Mouse (Mus musculus) left cerebral cortex, postnatal 10 days (tissue): ENCODE measurements around the gene Gabrb2. TPM values are rescaled to one million over a fixed set of nuclear protein-coding genes. Genes with fewer than 3 reads are reported as not detected.

Source experiments
- DNase-seq, 2 experiments: peaks; one replicate each; pipeline ENCODE4 v3.0.0; 2021 to 2022; ENCODE audit warnings: low spot score in 2 of 2, mixed read lengths in 1 of 2; ENCODE audit errors: extremely low spot score in 1 of 2
- intact Hi-C: fragments of 180-260 bp; cut with DNase I; formaldehyde crosslinking; loops from one replicate; pipeline ENCODE4 v1.15.1; 2025
- total RNA-seq, 2 experiments: library from RNA; stranded (reverse); gene quantifications; 2 replicates each; pipeline ENCODE4 v1.2.3; 2021

Gabrb2 gene
- total RNA-seq, 2 experiments from 2014 or later, result 152 to 163 TPM

DNA sequence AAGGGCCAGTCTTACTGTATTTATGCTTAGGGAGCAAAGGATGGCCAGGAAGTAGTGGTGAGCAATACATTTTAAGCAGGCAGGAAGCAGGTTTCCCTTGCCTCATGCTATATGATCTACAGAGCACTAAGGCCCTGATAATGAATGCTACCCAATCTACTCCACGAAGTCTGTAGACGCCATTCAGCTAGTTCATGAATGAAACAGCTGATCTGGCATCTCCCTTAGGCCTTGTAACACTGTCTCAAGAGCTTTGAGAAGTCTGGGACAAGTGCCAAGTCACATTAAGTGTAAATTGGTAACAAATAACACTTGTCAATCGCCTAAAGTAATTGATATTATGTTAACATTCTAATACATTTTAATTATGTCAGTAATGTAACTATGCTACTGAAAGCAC is 234.6 kb downstream of the Gabrb2 start:
- intact Hi-C loops, result no loop called here
- no peak for DNase-seq

DNA sequence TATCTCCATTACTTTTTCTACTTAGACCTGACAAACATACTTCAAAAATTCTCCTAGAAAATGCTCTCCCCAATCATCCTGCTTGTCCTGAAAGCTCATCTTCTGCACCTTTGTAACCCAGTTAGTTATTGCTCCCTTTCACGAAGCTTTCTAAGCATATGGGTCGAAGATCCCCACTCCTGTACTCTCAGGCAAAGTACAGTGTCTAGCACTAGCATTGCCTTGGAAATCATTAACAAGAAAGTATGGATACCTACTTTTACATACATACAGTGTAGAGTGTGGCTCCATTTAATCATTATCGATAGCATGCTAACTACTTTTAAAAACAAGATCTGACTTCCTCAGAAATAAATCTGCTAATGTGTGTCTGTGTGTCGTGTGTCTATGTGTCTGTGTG is 249.1 kb downstream of the Gabrb2 start:
- no peak for DNase-seq

More for the DNA sequence above, 249.1 kb downstream of the Gabrb2 start:
- intact Hi-C loops, result no loop called here

Other genes starting within 250 kb of the Gabrb2 start
- 100 to 1,000 TPM; 298 to 314 TPM for gene Gabra1, start 236.8 kb upstream of the Gabrb2 start, total RNA-seq
- not detected for gene Gabra6, start 98.7 kb upstream of the Gabrb2 start, total RNA-seq